Mouse (Mus musculus) limb, embryonic 11.5 days (tissue): ENCODE measurements at regions not wholly inside any gene's neighbourhood (a gene's known extent, or its start where the extent isn't known, plus 50 kb on each side); places are given as distances from the start of the nearest gene placed in this dataset.
A peak's percentile ranks its signal among the peaks of the same experiment; 100 is the strongest.

Experiments
- ATAC-seq: fragments of 200-750 bp; cut with Nextera tagmentation; 2 replicates; pipeline ENCODE4 v1.8.0; 2017; ENCODE audit warnings: low read depth; ENCODE audit not compliant: insufficient number of reproducible peaks, low FRiP score, low TSS enrichment
- DNase-seq: peaks from one replicate; pipeline ENCODE4 v3.0.0-alpha.2; 2015; ENCODE audit warnings: low spot score
- H3K27ac ChIP-seq: fragments of 300-500 bp; sonication (generic); replicated peaks from 2 replicates; pipeline ENCODE4 v1.5.1; 2014; ENCODE audit warnings: low read depth, mild to moderate bottlenecking, low read length
- H3K27me3 ChIP-seq: fragments of 300-500 bp; sonication (generic); 2 replicates; pipeline ENCODE4 v1.6.1; 2014; ENCODE audit warnings: mild to moderate bottlenecking, low read length, mixed read lengths; ENCODE audit not compliant: control insufficient read depth, insufficient read depth
- H3K36me3 ChIP-seq: fragments of 300-500 bp; sonication (generic); 2 replicates; pipeline ENCODE4 v1.6.1; 2014; ENCODE audit warnings: mild to moderate bottlenecking, low read length, moderate library complexity, mixed read lengths; ENCODE audit not compliant: control insufficient read depth, insufficient read depth
- H3K4me1 ChIP-seq: fragments of 300-500 bp; sonication (generic); 2 replicates; pipeline ENCODE4 v1.6.1; 2014; ENCODE audit warnings: low read length, mixed read lengths; ENCODE audit not compliant: control insufficient read depth, insufficient read depth
- H3K4me2 ChIP-seq: fragments of 300-500 bp; sonication (generic); 2 replicates; pipeline ENCODE4 v1.6.1; 2014; ENCODE audit warnings: low read depth, mild to moderate bottlenecking, moderate library complexity; ENCODE audit not compliant: severe bottlenecking
- H3K4me3 ChIP-seq: fragments of 300-500 bp; sonication (generic); 2 replicates; pipeline ENCODE4 v1.5.1; 2014; ENCODE audit warnings: low read depth, low read length
- H3K9ac ChIP-seq: fragments of 300-500 bp; sonication (generic); 2 replicates; pipeline ENCODE4 v1.6.1; 2014; ENCODE audit warnings: mild to moderate bottlenecking, low read length
- H3K9me3 ChIP-seq: fragments of 300-500 bp; sonication (generic); 2 replicates; pipeline ENCODE4 v1.6.1; 2016; ENCODE audit warnings: low read length; ENCODE audit not compliant: control insufficient read depth
- WGBS: fragments of 180-500 bp; shearing (Covaris S2); extraction: QIAGEN DNeasy Blood & Tissue Kit; methylation state at CpG from one replicate; pipeline ENCODE4 v1.1.7; 2014; 5-methylcytosine and 5-hydroxymethylcytosine counted together

DNA sequence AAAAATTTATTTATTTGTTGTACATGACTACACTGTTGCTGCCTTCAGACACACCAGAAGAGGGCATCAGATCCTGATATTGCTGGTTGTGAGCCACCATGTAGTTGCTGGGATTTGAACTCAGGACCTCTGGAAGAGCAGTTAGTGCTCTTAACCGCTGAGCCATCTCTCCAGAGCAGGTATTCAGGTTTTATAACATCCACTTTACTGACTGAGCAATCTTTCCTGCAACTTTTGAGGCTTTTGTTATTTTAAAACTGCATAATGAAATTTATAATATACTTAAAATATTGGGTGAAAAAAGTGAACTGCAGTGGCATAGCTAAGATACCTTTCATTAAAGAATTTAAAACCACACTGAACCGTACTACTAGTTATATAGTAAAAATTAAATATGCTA lies 101.0 kb downstream of the Tbx4 start:
- Histone ChIP-seq H3K27me3 (no peaks in the 10 kb centered on the region), H3K4me3 (no peak overlapping the region), H3K27ac (no peak overlapping the region), H3K9me3 (no peaks in the 10 kb centered on the region), H3K4me2 (no peak overlapping the region), H3K9ac (no peak overlapping the region), H3K4me1 (peaks cover 9% of the 10 kb centered on the region; the same call in 1 of the 2 replicates), H3K36me3 (no peaks in the 10 kb centered on the region)
- 95% methylated on average over 2 of the region's 2 CpGs for WGBS
- ATAC-seq (no peak), DNase-seq (no peak)

DNA sequence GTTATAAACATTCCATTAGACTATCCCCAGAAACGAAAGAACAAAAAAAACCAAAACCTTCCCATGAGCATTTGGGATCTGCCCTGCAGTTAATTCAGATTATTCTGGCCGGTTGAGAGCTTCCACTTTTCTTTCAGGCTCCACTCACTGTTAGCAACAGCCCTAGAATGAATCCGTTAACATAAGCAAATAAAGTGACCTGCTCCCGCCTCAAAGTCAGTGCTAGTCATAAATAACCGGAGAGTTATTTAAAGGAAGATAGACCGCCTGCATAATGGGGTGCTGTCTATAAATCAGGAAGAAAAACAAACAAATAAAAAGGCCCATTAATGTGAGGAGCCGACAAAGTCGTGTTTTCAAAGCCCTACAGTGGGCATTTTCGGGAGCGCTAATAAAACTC lies 103.3 kb downstream of the Tbx4 start:
- ATAC-seq: peak; percentile 9; the same call in 1 of the 2 replicates
- no peaks in the 10 kb centered on the region for H3K9me3 ChIP-seq
- H3K4me1 ChIP-seq: peaks cover 9% of the 10 kb centered on the region; the same call in 1 of the 2 replicates
- H3K27ac ChIP-seq: 0 out of 2 replicates have a peak overlapping the region, but pooled peaks have one; percentile 30
- peak overlapping the region; percentile 22; the same call in 1 of the 2 replicates for H3K9ac ChIP-seq
- peak overlapping the region; percentile 46 for H3K4me2 ChIP-seq
- no peaks in the 10 kb centered on the region for H3K27me3 ChIP-seq
- H3K36me3 ChIP-seq: no peaks in the 10 kb centered on the region
- no peak for DNase-seq
- WGBS: 3% methylated on average over 10 of the region's 10 CpGs
- 0 out of 2 replicates have a peak overlapping the region, but pooled peaks have one; percentile 5 for H3K4me3 ChIP-seq

DNA sequence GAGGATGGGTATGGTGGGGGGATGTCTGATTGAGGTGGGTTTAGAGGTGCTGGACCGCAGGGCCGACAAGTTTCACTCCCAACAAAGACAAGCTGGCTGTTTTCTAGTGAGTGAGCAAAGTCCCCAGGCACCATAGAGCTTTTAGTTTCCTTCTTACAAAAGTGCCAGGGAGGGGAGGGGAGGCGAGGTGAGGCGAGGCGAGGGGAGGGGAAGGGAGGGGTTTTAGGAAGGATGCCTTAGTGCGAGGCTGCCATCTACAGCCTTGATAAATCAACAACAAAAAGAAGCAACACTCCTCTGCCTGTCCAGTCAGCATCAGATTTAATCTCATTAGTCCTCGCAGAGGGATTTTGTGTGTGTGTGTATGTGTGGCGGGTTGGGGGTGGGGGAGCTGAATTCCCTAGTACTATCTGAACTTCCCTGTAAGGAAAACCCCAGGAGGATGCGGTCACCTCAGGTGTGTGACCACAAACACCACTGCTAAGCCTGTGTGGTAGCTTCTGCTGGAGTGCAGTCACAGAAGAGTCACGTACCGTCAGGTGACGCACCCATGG lies 103.8 kb downstream of the Tbx4 start:
- 12% methylated on average over 12 of the region's 12 CpGs for WGBS
- peak; percentile 61 for DNase-seq
- peaks cover 11% of the 10 kb centered on the region; the same call in 1 of the 2 replicates for H3K4me1 ChIP-seq
- H3K27me3 ChIP-seq: no peaks in the 10 kb centered on the region
- 0 out of 2 replicates have a peak overlapping the region, but pooled peaks have one; percentile 5 for H3K4me3 ChIP-seq
- no peaks in the 10 kb centered on the region for H3K9me3 ChIP-seq
- H3K27ac ChIP-seq: 0 out of 2 replicates have a peak overlapping the region, but pooled peaks have one; percentile 30
- peak; percentile 62 for ATAC-seq
- H3K4me2 ChIP-seq: peak overlapping the region; percentile 46
- no peaks in the 10 kb centered on the region for H3K36me3 ChIP-seq
- H3K9ac ChIP-seq: peak overlapping the region; percentile 22; the same call in 1 of the 2 replicates

DNA sequence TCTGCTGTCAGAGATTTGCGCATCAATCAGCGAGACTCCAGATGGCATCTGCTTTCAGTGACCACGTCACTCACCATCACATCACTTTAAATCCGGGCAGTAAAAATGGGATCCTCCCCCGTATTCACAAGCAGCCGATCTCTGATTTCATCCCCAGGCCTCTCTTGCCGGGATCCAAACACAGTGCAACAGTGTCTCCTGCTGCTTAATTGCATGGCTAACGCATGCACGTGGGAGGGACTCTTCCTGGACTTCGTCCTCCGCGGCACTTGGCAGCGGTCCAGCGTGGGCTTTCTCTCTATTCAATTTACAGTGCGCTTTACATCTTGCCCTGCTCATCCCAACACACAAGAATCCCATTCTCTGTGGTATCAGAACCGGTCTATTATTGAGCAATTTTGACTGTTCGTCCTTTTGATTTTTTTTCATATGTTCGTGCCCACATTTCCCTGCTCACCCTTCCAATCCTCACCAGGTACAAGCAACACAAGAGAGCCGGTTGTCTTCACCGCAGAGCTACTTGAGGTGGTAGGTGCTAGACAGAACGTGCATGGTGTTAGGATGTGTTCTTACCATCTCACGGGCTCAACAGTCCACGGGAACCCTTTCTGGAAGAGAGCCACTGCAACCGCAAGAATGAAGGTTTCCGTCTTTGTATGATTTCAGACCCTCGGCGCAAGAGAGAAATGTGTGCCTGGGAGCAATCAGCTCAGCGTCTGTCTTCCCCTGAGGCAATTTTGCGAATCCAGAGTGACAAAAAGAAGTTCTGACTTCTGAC lies 109.3 kb downstream of the Tbx4 start:
- 49% methylated on average over 29 of the region's 29 CpGs for WGBS
- H3K9ac ChIP-seq: no peak overlapping the region
- peaks cover 6% of the 10 kb centered on the region; the same call in 1 of the 2 replicates for H3K4me1 ChIP-seq
- H3K36me3 ChIP-seq: no peaks in the 10 kb centered on the region
- H3K9me3 ChIP-seq: no peaks in the 10 kb centered on the region
- ATAC-seq (no peak), DNase-seq (peak; percentile 42)
- no peaks in the 10 kb centered on the region for H3K27me3 ChIP-seq
- H3K27ac ChIP-seq: no peak overlapping the region
- peak overlapping the region; percentile 26 for H3K4me2 ChIP-seq
- H3K4me3 ChIP-seq: no peak overlapping the region

DNA sequence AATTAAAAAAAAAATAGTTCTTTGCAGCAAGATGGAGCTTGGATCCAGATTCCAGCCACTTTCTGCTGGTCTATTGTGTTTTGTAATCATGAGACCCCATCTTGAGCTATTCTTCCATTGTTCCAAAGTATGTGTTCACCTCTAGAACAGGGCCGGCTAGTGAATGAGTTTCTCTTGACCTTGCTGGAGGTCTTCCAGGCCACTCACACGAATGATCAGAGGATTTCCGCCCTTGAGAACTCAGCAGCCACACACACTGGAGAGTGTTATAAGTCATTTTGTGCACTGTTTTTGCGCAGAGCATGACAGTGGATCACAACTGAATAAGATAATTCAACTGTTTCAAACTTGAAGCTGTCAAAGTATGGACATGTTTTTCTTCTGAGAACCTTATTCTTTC lies 110.5 kb downstream of the Tbx4 start:
- no peaks in the 10 kb centered on the region for H3K36me3 ChIP-seq
- H3K4me3 ChIP-seq: no peak overlapping the region
- no peaks in the 10 kb centered on the region for H3K9me3 ChIP-seq
- no peaks in the 10 kb centered on the region for H3K27me3 ChIP-seq
- WGBS: 83% methylated on average over 4 of the region's 4 CpGs
- H3K27ac ChIP-seq: no peak overlapping the region
- H3K4me1 ChIP-seq: peaks cover 6% of the 10 kb centered on the region; the same call in 1 of the 2 replicates
- H3K9ac ChIP-seq: no peak overlapping the region
- no peak overlapping the region for H3K4me2 ChIP-seq
- ATAC-seq: no peak
- DNase-seq: no peak

DNA sequence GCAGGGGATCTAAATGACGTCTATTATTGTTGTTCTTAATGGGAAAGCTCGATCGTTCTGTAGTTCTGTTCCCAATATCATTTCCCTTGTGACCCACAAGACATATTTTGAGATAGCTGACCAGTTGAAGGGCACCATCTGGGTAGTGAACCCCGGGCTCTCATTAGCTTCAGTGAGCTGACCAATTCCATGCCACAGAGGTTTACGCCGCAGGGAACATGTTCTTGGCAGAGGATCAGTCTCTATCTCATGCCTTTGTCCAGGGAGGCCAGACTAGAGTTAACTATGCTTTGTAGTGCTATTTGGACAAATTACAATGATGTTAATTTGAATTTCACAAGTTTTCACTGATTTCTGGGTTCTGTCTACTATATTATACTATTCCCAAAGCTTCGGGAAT lies 117.1 kb downstream of the Tbx4 start:
- Histone ChIP-seq H3K4me1 (no peaks in the 10 kb centered on the region), H3K4me3 (no peak overlapping the region), H3K36me3 (no peaks in the 10 kb centered on the region), H3K27me3 (no peaks in the 10 kb centered on the region), H3K4me2 (no peak overlapping the region), H3K9me3 (no peaks in the 10 kb centered on the region), H3K27ac (no peak overlapping the region), H3K9ac (no peak overlapping the region)
- DNase-seq (no peak), ATAC-seq (no peak)
- WGBS: 79% methylated on average over 7 of the region's 7 CpGs

DNA sequence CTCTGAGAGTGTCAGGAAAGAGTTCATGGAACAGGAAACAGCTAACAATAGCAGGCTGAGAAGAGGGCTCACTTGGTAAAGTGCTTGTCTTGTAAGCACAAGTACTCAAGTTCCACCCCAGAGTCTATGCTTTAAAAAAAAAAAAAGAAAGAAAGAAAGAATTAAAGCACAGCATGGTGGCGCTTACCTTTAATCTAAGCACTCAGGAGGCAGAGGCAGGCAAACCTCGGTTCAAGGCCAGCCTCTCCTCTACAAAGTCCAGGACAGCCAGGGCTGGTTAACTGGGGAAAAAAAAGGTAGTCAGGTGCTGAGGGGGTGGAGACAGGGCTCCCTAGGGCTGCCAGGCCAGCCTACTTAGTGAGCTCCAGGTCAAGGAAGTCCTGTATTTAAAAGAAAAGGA lies 119.1 kb downstream of the Tbx4 start:
- Histone ChIP-seq H3K9me3 (no peaks in the 10 kb centered on the region), H3K4me3 (no peak overlapping the region), H3K36me3 (no peaks in the 10 kb centered on the region), H3K9ac (no peak overlapping the region), H3K27me3 (no peaks in the 10 kb centered on the region), H3K4me2 (no peak overlapping the region), H3K4me1 (no peaks in the 10 kb centered on the region), H3K27ac (no peak overlapping the region)
- 92% methylated on average over 2 of the region's 2 CpGs for WGBS
- ATAC-seq (no peak), DNase-seq (no peak)

DNA sequence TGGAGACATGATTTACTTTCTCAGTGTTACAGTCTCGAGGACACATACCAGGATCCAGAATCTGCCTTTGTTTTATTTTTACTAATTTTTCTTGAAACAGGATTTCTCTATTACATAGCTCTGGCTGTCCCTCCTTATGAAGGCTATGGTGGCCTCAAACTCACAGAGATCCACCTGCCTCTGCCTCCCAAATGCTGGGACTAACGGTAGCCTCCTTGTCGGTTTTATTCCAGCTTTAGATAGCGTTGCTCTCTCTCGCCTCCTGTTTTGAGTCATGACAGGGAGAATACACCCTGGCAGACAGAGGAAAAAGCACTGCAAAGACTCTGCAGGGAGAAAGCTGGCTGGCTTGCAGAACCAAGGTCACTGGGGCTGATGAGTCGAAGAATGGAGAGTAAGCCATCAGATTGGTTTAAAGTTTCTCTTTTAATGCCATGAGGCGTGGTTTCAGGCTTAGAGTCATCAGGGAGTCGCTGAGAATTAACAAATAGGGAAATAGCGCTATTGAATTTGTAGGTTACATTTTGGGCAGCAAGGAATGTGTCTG lies 119.8 kb downstream of the Tbx4 start:
- ATAC-seq: no peak
- WGBS: 84% methylated on average over 9 of the region's 9 CpGs
- H3K4me3 ChIP-seq: no peak overlapping the region

More for the DNA sequence above, 119.8 kb downstream of the Tbx4 start:
- H3K27me3 ChIP-seq: no peaks in the 10 kb centered on the region
- no peaks in the 10 kb centered on the region for H3K9me3 ChIP-seq
- no peaks in the 10 kb centered on the region for H3K36me3 ChIP-seq
- no peak overlapping the region for H3K9ac ChIP-seq
- no peaks in the 10 kb centered on the region for H3K4me1 ChIP-seq
- H3K27ac ChIP-seq: no peak overlapping the region
- no peak for DNase-seq
- no peak overlapping the region for H3K4me2 ChIP-seq
